Mouse (Mus musculus) kidney, adult 11 months (tissue): ENCODE measurements around the gene Gdf11.

Experiments
- DNase-seq: peaks from one replicate; pipeline ENCODE4 v3.0.0; 2022

The Gdf11 gene

DNA sequence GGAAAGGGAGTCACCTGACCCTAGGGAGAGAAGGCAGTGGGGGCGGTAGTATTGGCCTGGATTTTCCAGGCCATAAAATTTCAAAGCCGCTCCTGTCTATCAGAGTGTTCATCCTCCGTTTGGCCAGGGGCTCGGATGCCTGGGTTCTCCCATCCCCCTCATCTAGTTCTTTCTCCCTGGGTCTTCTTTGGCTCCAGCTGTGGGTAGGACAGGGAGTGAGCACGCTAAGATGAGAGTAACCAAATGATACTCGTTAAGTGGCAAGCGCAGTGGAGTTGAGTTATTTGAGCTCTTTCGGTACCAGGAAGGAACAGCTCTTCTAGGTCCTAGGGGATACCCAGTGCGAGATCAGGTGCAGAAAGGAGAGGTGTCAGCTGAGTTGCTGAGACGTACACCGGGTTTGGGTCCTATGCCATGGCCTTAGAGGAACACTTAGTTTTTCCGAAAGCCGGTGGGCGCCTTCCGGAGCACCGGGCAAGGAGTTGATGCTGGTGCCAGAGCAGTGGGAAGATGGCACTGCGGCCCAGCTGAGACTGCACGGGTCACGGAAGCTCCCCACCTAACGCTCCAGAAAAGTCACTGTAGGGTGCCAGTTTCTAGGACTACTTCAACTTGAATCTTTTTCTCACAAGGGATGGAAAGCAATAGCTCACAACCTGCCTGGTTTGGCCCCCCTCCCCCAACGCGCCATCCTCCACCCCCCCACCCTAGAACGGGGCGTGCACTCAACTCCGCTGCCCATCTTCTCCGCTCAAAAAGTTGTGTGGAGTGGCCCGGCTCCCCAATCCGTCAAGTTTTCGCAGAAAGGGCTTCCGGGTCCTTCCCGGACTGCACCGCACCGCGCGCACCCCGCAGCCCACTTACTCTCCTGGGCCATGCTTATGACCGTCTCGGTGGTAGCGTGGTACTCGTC is 879 bp downstream of the Gdf11 start:
- no peak for DNase-seq

DNA sequence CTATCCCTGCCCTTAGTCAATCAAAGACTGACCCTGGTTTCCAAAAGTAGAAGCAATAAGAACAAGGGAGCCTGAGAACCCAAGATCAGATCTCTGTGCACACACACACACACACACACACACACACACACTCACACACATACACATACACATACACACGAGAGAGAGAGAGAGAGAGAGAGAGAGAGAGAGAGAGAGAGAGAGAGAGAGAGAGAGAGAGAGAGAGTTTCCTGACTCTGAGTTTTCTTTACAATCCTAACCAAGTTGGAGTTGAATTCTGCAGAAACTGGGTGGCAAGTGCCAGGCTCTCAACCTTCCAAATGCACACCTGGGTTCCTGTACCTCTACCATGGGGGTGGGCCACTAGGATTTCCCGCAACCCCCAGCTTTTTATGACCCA is 1.7 kb downstream of the Gdf11 start:
- no peak for DNase-seq

DNA sequence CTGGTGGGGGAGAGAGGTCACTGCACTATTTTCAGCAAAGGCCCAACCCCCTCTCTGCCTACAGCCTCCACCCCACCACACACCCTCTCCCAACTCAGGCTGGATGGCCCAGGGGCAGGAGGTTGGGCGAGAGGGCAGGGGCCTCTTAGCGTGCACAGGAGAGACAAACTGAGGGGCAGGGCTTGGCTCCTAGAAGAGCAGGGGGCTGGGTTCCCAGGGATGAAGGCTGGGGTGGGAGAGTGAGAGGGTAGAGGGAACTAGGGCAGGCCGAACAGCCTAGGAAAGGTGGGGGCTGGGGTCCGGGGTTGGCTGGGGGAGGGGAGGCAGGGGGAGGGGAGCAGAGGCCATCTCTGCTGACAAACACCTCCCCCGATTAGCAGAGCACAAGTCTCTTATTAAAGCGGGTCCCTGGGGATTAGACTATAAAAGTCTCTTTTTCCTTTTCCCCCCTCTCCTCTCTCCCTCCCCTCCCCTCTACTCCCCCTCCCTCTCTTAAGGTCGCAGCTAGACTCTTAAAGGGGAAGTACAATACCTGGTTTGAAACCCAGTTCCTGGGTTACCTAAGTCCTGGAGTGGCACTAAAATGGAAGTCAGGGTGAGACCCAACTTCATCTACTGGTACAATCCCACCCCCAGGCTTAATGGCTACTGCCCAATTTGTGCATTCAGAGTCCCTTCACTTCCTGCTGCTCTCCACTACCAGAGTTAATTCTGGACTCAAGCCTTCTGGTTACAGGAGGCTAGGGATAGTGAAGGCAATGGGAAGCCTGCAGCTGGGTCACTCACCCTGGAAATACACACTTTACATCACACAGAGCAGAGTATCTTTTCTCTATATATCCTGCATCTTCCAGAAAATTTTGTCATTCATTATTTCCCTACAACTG is 2.3 kb downstream of the Gdf11 start:
- no peak for DNase-seq

DNA sequence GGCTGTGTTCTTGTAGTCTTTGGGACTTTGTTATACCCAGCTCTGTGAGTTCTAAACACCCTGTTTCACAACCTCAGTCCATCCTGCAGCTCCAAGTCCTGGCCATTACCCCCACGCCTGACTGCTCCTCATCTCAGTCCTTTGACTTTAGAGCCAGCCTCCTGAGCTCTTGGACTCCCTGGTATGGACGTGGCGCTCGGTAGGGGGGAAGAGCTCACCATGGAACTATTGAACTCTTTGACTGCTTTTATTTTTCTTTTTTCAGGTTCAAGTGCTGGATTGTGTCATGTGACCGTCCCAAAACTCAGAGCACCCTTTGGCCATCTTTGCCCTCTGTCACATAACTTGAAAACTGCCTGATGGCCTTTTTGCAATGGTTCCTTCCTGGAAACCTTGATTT is 9.5 kb downstream of the Gdf11 start:
- peak; percentile 65 for DNase-seq

DNA sequence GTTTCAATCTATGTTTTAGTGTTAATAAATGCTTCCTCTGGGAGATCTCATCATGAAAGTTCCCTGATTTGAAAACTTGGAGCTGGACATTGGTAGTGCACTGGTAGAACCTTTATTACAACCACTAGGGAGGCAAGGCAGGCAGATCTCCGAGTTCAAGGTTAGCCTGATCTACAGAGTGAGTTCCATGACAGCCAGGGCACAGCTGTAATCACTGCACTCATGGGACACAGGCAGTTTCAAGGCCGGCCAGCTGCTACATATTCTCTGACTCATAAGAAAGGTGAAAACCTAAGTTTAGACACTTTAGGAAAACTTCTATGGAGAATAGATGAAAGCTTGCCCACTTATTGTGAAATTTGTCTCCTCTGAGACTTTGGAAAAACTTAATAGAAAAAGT is 12.7 kb downstream of the Gdf11 start:
- no peak for DNase-seq

DNA sequence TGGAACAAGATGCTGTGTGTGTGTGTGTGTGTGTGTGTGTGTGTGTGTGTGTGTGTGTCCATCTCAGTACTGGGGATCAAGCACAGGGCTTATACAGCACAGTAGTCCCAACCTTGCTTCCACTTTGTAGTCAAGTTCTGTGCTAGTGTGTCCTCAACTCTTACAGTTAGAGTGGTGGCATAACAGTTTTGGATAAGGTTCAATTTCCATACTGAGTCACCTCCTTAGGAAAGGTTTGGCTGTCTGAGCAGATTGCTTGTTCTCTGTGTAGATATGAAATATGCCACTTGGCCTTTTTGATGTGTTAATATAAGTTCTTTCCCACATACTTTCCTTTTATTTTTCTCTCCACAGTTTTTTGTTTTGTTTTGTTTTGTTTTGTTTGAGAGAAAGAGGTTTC is 13.2 kb downstream of the Gdf11 start:
- no peak for DNase-seq

DNA sequence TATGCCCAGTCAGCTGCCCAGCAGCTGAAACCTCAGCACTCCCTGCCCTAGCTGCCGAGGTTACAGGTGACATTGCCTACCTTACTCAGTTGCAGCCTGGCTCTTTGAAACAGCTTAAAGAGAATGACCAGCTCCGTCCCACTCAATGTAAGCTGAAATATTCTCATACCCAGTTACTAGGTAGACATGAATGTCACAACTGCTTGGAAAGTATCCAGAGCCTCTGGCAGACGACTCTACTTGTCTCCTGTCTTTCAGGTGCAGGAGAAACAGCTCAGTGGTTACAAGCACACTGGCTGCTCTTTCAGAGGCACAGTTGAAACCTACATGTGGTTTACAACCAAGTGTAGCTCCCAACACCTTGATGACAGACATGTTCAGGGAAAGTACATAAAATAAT is 21.2 kb downstream of the Gdf11 start:
- DNase-seq: no peak

DNA sequence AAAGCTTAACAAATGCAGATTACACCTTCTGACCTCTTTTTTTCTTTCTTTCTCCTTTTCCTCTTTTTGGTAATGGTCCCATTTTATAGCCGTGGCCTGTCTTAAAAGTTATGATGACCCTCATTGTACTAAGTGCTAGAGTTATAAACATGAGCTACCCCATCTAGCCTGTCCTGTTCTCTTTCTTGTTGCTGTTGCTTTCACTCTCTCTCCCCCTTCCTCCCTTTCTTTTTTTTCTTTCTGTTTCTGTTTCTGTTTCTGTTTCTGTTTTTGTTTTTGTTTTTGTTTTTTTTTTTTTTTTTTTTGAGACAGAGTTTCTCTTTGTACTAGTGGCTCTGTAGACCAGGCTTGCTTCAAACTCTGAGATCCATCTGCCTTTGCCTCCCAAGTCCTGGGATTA is 25.0 kb downstream of the Gdf11 start:
- no peak for DNase-seq

DNA sequence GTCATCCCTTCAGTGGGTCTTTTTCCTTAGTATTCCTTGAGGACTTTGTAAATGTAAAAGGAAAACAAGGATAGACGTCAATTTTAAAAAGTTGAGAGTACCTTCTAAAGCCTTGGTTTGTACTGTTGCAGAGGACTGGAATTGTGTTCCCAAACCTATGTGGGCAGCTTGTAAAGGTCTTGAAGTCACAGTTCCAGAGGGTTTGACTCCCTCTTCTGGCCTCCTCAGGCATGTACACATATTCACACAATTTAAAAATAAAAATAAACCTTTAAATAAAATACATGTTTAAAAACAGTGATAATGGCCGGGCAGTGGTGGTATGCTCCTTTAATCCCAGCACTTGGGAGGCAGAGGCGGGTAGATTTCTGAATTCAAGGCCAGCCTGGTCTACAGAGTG is 25.5 kb downstream of the Gdf11 start:
- DNase-seq: no peak

DNA sequence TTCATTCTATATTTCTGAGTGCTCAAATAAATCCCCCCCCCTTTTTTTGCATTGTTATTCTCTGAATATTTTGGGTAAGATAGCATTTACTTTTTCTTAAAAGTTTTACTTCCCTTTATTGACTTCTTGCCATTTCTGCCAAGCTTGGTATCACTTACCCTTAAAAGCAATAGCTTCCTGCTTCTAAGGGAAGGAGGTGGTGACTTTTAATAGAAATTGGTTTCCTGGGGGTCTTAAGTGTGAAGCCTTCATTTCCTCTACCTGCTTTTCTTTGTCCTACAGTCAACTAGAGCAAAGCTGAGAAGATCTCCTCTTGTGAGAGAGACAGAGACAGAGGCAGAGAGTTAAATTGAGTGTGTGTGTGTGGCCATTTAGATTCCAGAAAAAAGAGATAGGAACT is 30.3 kb downstream of the Gdf11 start:
- DNase-seq: no peak

DNA sequence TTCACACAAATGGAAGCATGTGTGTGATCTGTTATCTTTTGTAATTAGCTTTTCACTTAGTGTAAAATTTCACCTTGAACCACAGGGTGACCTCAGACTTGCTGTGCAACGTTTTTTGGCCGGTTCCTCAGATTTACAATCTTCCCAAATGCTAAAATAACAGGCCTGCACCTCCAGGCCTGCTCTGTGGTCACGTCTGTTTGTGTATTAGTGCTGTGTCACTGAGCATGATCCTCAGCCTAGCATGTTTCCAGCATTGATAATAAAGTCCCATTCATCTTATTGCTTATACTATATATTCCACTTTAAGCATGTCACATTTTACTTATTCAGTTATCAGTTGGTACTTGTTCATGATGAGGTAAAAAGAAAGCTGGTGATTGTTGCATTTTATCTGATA is 41.2 kb downstream of the Gdf11 start:
- DNase-seq: no peak

- peak; percentile 12 for DNase-seq
These were observed 43.1 kb downstream of the Gdf11 start for GRCm38 (mm10) chr10:128848426-128848825.

GRCm38 (mm10) chr10:128846664-128847063 is 44.9 kb downstream of the Gdf11 start:
- no peak for DNase-seq

DNA sequence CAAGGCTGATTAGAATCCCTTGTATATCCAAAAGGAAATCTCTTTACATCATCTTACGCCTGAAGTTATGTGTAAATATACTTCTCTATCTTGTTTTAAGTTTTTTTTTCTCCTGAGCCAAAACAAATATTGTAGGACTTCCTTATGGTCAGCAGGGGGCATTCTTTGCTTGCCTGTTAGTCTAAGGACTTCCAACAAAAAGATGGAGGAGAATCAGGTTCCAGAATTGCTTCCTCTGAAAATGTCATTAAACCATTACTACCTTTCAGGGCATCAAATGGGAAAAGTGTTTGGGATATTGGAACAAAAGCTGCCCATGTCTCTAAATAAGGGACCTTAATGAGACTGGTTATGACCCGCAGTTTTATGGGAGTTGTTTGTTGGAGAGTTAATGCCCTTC is 46.0 kb downstream of the Gdf11 start:
- no peak for DNase-seq

GRCm38 (mm10) chr10:128843260-128843659 is 48.3 kb downstream of the Gdf11 start:
- DNase-seq: no peak

GRCm38 (mm10) chr10:128840612-128841011 is 50.9 kb downstream of the Gdf11 start:
- DNase-seq: no peak

- DNase-seq: no peak
These were observed 52.1 kb downstream of the Gdf11 start for GRCm38 (mm10) chr10:128839434-128839833.

DNA sequence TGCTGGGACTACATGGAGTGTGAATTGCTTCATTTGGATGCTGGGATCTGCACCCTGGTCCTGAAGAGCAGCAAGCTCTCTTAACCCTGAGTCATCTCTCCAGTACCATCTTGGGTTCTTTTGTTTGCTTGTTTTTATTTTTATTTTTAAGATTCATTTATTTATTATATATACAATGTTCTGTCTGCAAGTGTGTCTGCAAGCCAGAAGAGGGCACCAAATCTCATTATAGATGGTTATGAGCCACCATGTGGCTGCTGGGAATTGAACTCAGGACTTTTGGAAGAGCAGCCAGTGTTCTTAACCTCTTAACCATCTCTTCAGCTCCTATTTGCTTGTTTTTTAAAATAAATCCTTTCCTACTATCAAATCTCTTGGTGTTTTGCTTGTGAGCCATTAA is 54.1 kb downstream of the Gdf11 start:
- no peak for DNase-seq
